Mouse (Mus musculus): ENCODE measurements at regions not wholly inside any gene's neighbourhood (a gene's known extent, or its start where the extent isn't known, plus 50 kb on each side); places are given as distances from the start of the nearest gene placed in this dataset.

DNA sequence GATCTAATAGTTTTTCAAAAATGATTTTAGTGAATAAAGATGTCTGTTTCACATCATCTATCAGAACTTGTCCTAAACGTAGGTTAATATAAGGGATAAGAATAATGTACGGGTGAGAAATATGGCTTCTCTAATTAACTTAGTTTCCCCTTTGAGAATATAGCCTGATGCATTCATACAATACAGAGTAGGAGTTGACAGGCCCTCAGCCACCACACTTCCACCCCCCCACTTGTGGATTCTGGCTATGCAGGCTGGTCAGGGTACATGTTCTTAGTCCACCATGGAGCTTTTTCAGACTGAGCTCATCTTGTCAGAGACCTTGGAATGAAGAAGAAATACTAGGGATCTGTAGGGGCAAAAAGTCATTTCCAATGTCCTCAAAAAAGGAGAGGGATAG lies 80.1 kb downstream of the Anxa1 start:
- 86% methylated on average over 2 of the region's 2 CpGs for WGBS
- no peak for ATAC-seq

DNA sequence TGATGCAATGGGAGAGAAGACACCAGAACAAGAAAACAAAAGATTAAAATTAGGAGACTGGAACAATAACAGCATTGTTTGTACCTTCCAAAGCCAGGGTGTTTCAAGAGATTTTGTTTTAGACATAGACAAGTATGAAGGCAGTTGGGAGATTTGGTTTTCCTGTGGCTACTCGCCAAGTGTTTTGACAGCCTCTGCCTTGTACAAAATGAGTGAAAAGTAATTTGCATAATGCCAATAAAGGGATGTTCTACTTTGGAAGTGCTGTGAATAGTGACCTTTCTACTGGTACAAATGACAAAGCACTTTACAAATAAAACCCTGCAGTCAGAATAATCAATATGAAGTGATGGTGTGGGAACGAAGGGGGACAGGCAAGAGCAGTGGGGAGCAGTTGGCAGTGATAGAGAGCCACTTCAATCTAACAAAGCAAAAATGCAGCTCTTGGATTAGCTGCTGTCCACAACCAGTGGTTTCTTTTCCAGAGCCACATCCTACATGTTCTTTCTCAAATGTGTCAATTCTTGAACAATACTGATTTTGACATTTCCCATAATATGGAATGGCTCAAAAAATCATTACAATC lies 90.6 kb downstream of the Anxa1 start:
- Histone ChIP-seq H3K4me2 (replicated peaks) (no peak overlapping the region), H3K4me1 (replicated peaks) (peaks cover 4% of the 10 kb centered on the region), H3K36me3 (no peaks in the 10 kb centered on the region), H3K9ac (replicated peaks) (no peak overlapping the region), H3K4me3 (replicated peaks) (no peak overlapping the region), H3K27ac (no peak overlapping the region), H3K9me3 (no peaks in the 10 kb centered on the region), H3K27me3 (no peaks in the 10 kb centered on the region)
- WGBS: 13% methylated on average over 2 of the region's 2 CpGs
- peak; percentile 55; the same call in 1 of the 2 replicates for ATAC-seq

More for the DNA sequence above, 80.1 kb downstream of the Anxa1 start:
- Histone ChIP-seq H3K36me3 (no peaks in the 10 kb centered on the region), H3K4me1 (replicated peaks) (0 out of 2 replicates have a peak, but pooled peaks cover 3% of the 10 kb centered on the region), H3K9me3 (no peaks in the 10 kb centered on the region), H3K4me2 (replicated peaks) (no peak overlapping the region), H3K4me3 (replicated peaks) (no peak overlapping the region), H3K27me3 (no peaks in the 10 kb centered on the region), H3K27ac (no peak overlapping the region), H3K9ac (replicated peaks) (no peak overlapping the region)

DNA sequence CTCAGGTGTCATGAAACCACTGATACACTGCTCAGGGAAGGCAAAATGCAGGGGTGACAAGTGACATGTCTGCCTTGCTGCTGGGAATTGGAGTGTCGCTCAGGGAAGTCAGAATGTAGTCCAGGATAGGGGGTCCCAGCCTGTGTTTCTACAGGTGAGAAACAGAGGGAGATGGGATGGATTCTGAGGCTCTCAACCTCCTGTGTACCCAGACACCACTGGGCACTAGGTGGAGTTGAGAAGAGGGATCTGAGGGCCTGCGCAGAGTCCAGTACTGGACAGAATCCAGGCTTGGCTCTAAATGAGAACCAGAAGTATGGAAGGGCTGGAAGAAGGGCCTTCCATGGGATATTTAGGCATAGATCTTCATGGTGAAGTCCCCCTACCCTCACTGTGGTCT lies 92.3 kb downstream of the Anxa1 start:
- no peak overlapping the region for H3K9ac ChIP-seq (replicated peaks)
- no peak for ATAC-seq
- no peaks in the 10 kb centered on the region for H3K27me3 ChIP-seq
- H3K4me1 ChIP-seq (replicated peaks): peaks cover 4% of the 10 kb centered on the region
- no peaks in the 10 kb centered on the region for H3K36me3 ChIP-seq
- H3K4me3 ChIP-seq (replicated peaks): no peak overlapping the region
- no peak overlapping the region for H3K4me2 ChIP-seq (replicated peaks)
- no peak overlapping the region for H3K27ac ChIP-seq
- 94% methylated on average over 2 of the region's 2 CpGs for WGBS
- no peaks in the 10 kb centered on the region for H3K9me3 ChIP-seq

DNA sequence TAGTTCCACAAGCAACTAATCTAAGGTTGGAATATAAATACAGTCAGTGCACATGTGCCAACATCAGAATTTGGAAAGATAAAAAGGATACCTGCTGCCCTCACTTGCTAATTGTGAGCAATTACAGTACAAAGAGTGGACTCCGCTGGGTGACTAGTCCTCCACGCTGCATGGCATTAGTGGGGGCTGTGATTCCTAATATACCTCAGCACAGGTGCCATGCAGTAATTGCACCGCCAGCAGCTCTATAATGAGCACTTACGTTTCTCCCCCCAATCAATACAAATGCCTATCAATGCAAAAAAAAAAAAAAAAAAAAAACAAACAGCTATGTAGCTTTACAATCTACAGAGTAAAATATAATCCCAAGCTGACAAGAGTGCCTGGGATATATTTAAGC lies 105.6 kb downstream of the Anxa1 start:
- no peaks in the 10 kb centered on the region for H3K27me3 ChIP-seq
- no peak overlapping the region for H3K4me2 ChIP-seq (replicated peaks)
- 91% methylated on average over 4 of the region's 4 CpGs for WGBS
- no peak overlapping the region for H3K27ac ChIP-seq
- no peaks in the 10 kb centered on the region for H3K4me1 ChIP-seq (replicated peaks)
- no peaks in the 10 kb centered on the region for H3K9me3 ChIP-seq
- H3K9ac ChIP-seq (replicated peaks): no peak overlapping the region
- no peak overlapping the region for H3K4me3 ChIP-seq (replicated peaks)
- ATAC-seq: no peak
- no peaks in the 10 kb centered on the region for H3K36me3 ChIP-seq

DNA sequence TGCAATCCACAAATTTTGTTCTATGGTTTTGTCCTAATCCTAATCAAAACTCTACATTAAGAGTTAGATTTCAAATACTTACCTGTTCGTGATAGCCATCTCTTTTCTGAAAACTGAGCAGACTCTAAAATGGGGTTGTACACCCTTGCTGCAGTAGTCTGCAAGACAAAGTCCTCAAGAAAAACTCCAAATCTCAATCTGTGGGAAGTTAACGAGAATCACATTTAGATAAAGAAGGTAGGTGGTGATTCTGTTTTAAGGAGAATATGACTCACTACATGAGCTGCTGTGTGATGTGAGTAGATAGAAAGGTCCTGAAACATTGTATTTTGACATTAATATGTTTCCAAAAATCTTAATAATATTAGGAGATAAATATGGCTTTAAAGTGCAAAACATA lies 107.6 kb downstream of the Anxa1 start:
- ATAC-seq: no peak
- H3K4me1 ChIP-seq (replicated peaks): no peaks in the 10 kb centered on the region
- no peaks in the 10 kb centered on the region for H3K36me3 ChIP-seq
- 91% methylated on average over 2 of the region's 2 CpGs for WGBS
- no peak overlapping the region for H3K4me3 ChIP-seq (replicated peaks)
- H3K27ac ChIP-seq: no peak overlapping the region
- no peak overlapping the region for H3K4me2 ChIP-seq (replicated peaks)
- no peak overlapping the region for H3K9ac ChIP-seq (replicated peaks)
- H3K9me3 ChIP-seq: no peaks in the 10 kb centered on the region
- no peaks in the 10 kb centered on the region for H3K27me3 ChIP-seq

DNA sequence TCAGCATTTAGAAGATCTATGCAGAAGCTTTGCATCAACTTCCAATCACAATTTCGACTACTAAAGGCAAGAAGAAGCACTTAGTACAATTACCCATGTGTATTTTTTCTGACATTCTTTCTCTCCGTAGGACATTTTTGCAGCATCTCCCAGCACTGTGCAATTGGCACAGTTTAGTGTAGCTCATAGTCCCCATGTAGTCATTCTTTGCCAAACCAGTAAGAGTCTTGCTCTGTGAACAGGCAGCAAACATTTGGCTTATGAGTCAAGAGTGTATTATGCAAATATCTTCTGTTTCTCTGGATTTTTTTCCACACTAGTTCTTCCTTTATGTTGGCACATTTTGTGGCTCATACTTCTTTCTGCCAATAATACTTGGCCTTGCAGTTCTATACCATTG lies 129.2 kb downstream of the Anxa1 start:
- Histone ChIP-seq H3K4me3 (replicated peaks) (no peak overlapping the region), H3K4me2 (replicated peaks) (no peak overlapping the region), H3K9ac (replicated peaks) (no peak overlapping the region), H3K4me1 (replicated peaks) (no peaks in the 10 kb centered on the region), H3K36me3 (no peaks in the 10 kb centered on the region), H3K27ac (no peak overlapping the region), H3K9me3 (no peaks in the 10 kb centered on the region), H3K27me3 (no peaks in the 10 kb centered on the region)
- ATAC-seq: no peak
- WGBS: 86% methylated on average over 2 of the region's 2 CpGs

DNA sequence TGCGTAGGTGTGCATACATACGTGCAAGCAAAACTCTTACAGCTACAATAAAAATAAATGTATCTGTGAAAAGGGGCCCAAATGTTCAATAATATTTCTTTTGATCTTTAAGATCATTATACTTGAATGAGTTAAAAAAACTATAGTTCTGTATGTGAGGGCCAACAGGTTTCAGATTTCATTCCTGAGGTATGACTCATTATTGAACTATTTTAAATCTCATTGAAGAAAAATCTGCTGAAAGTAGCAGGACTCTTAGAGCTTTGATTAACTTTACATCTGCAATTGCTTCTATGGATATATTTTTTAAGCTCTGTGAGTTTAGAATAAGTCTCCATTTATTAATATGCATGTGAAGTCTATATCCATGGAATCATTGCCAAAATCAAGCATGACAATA lies 138.6 kb downstream of the Anxa1 start:
- Histone ChIP-seq H3K4me2 (replicated peaks) (no peak overlapping the region), H3K4me3 (replicated peaks) (no peak overlapping the region), H3K9me3 (no peaks in the 10 kb centered on the region), H3K36me3 (no peaks in the 10 kb centered on the region), H3K9ac (replicated peaks) (no peak overlapping the region), H3K27me3 (no peaks in the 10 kb centered on the region), H3K27ac (no peak overlapping the region), H3K4me1 (replicated peaks) (no peaks in the 10 kb centered on the region)
- no peak for ATAC-seq
- WGBS: 95% methylated on average over 2 of the region's 2 CpGs

DNA sequence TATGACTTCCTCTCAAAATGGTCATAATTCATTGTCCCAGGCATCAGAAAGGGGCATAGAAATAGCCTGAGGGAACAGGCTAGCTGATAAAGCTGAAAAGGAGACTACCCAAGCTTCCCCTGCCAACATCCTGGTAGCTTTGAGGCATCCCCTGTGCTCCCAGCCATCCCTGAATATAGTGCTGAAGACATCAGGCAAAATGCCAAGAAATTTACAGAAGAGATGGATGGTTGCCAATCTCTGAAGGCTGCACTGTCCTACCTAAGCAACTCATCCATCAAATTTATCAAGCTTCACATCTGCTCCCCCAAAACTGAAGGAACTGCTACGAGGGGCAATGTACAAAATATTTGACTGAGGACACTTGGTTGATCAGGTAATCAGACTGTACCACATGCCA lies 146.9 kb downstream of the Anxa1 start:
- Histone ChIP-seq H3K9ac (replicated peaks) (no peak overlapping the region), H3K27me3 (no peaks in the 10 kb centered on the region), H3K4me2 (replicated peaks) (no peak overlapping the region), H3K4me3 (replicated peaks) (no peak overlapping the region), H3K27ac (no peak overlapping the region), H3K9me3 (no peaks in the 10 kb centered on the region), H3K4me1 (replicated peaks) (no peaks in the 10 kb centered on the region; the same call in 1 of the 2 replicates), H3K36me3 (no peaks in the 10 kb centered on the region)
- ATAC-seq: no peak
- 73% methylated on average over 1 of the region's 1 CpGs for WGBS

DNA sequence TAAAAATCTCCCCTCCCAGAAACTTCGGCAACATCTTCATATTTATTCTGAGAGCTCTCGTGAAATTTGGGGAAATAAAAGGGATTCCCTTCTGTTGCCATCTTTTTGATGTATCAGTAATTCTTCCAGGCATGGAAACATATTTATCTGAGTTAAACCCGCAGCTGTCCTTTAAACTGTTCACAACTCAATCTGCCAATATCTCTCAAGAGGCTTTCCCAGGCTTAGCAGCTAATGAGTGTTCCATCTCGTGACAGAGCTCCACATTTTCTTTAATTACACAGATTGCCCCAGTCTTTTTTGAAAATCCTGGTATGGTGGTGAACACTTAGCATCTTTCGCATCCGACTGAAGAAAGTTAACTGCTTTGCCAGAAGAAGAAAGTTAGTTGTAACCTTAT lies 149.5 kb downstream of the Anxa1 start:
- no peaks in the 10 kb centered on the region; the same call in 1 of the 2 replicates for H3K4me1 ChIP-seq (replicated peaks)
- ATAC-seq: no peak
- no peaks in the 10 kb centered on the region for H3K9me3 ChIP-seq
- no peaks in the 10 kb centered on the region for H3K27me3 ChIP-seq
- WGBS: 70% methylated on average over 6 of the region's 6 CpGs
- no peak overlapping the region for H3K9ac ChIP-seq (replicated peaks)
- H3K36me3 ChIP-seq: no peaks in the 10 kb centered on the region
- H3K4me2 ChIP-seq (replicated peaks): no peak overlapping the region
- H3K27ac ChIP-seq: no peak overlapping the region
- no peak overlapping the region for H3K4me3 ChIP-seq (replicated peaks)

DNA sequence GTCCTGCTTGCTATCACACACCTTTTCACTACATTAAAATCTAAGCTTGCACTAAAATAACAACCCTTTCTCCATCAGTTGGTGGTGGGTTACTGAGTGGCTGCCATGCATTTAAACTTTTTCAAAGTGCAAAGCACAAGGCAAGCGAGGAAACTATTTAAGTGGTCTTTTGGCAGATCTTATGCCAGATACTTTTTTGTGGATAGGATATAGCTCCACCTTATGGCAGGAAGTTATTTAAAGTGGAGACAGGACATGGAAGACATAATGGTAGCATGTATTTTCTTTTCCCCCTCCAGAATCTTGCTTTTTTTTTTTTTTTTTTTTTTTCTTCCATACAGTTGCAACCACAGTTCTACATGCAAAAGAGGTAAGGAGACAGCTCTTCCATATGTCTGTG lies 150.3 kb downstream of the Anxa1 start:
- 54% methylated on average over 1 of the region's 1 CpGs for WGBS
- no peak overlapping the region for H3K27ac ChIP-seq
- H3K4me1 ChIP-seq (replicated peaks): no peaks in the 10 kb centered on the region; the same call in 1 of the 2 replicates
- H3K4me3 ChIP-seq (replicated peaks): no peak overlapping the region
- H3K36me3 ChIP-seq: no peaks in the 10 kb centered on the region
- H3K27me3 ChIP-seq: no peaks in the 10 kb centered on the region
- no peak overlapping the region for H3K4me2 ChIP-seq (replicated peaks)
- 0 out of 2 replicates have a peak, but pooled peaks have one; percentile 34 for ATAC-seq
- H3K9ac ChIP-seq (replicated peaks): no peak overlapping the region
- H3K9me3 ChIP-seq: no peaks in the 10 kb centered on the region

DNA sequence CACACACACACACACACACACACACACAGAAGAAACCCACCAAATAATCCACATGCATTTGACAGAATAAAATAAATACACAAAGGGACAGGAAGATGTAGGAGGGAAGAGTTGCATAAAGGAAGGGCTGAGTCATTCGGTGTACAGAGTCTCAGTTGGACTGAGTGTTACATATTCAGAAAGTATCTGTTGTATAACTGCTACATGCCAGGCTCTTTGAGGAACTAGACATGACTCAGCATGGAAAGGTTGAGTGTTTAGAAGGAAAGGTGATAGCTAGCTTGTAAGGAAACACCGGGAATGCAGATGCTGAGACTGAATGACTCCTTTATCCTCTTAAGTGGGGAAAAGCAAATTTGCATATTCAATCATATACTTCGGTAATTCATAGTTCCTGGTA lies 151.3 kb downstream of the Anxa1 start:
- no peak for ATAC-seq
- Histone ChIP-seq H3K4me3 (replicated peaks) (no peak overlapping the region), H3K4me2 (replicated peaks) (no peak overlapping the region), H3K36me3 (no peaks in the 10 kb centered on the region), H3K9ac (replicated peaks) (no peak overlapping the region), H3K27ac (no peak overlapping the region), H3K4me1 (replicated peaks) (no peaks in the 10 kb centered on the region; the same call in 1 of the 2 replicates), H3K9me3 (no peaks in the 10 kb centered on the region), H3K27me3 (no peaks in the 10 kb centered on the region)
- 47% methylated on average over 3 of the region's 3 CpGs for WGBS

DNA sequence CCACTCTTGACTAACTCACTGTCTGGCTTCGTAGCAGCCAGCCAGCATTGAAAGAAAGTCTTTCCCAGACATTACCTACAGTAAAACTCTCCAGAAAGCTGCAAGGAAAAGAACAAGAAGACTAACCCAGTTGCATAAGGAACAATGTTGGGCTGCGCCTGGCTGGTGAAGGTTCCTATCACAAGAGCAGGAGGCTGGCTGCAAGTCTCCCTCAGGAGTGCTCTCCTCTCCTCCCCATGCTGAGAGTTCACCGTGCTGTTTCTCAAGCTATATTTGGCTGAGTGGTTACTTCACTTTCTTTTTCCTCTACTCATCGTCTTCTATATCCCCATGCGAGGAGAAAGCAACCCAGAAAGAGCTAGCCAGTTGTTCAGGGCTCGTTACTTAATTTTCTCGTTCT lies 164.0 kb downstream of the Anxa1 start:
- no peak for ATAC-seq
- Histone ChIP-seq H3K4me3 (replicated peaks) (no peak overlapping the region), H3K4me1 (replicated peaks) (no peaks in the 10 kb centered on the region), H3K27ac (no peak overlapping the region), H3K9ac (replicated peaks) (no peak overlapping the region), H3K9me3 (no peaks in the 10 kb centered on the region), H3K27me3 (no peaks in the 10 kb centered on the region), H3K4me2 (replicated peaks) (no peak overlapping the region), H3K36me3 (no peaks in the 10 kb centered on the region)
- WGBS: 91% methylated on average over 7 of the region's 7 CpGs

DNA sequence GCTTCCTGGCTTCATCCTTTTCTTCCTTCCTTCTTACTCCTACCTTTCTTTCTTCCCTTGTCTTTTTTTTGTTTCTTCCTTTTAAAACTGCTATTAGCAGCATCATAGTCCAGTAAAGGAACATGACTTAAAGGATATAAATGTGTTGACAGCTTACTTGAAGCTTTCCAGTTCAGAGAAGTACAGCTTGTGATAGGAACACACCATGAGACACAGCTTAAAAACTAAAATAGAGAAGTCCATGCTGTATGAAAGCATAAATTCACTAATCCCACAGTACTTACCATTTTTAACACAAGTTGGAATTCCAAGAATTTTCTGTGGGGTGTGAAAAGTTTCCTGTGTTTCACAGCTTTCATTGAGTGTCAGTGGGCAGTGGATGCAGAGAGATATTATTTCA lies 173.4 kb downstream of the Anxa1 start:
- Histone ChIP-seq H3K27ac (no peak overlapping the region), H3K36me3 (no peaks in the 10 kb centered on the region), H3K4me1 (replicated peaks) (no peaks in the 10 kb centered on the region), H3K9ac (replicated peaks) (no peak overlapping the region), H3K4me2 (replicated peaks) (no peak overlapping the region), H3K4me3 (replicated peaks) (no peak overlapping the region), H3K27me3 (no peaks in the 10 kb centered on the region), H3K9me3 (no peaks in the 10 kb centered on the region)
- no peak for ATAC-seq
